Comparison of ENCODE assay signal across 24 mouse cellular contexts in the genomic region with DNA sequence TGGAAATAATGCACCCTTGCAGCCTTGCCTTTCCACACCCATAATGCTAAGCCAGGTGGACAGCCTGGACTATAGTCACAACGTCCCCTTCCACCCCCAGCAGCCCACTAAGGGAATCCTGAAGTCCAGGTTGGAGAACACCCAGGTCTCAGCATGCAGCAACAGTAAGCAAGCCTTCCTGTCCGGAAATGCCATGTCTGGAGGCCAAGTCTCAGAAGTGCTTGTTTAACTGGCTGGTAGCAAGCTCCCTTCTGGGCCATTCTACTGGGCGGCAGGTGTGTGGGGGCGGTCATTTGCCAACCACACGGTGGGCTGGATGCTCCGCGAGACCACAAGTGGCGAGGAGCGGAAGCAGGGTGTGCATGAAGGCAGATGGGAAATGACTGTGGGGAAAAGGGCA.
A peak's percentile ranks its signal among the peaks of the same experiment; 100 is the strongest.
DNase-seq lines count a peak whose midpoint lies in the region; ATAC-seq lines count a peak whose summit lies in the region.
"Had no signal": no experiment of that assay in that cellular context is flagged by ENCODE, and none has a peak within 500 bp of the region (broad histone marks: within the 10 kb centered on the region; RNA-seq: fewer than 3 reads in every experiment).

No protein-coding gene starts in this region.

- ATAC-seq in kidney, embryonic 15.5 days (replicated peaks; ENCODE audit: low FRiP score), result no peak
- no peak for ATAC-seq in forebrain, embryonic 15.5 days (replicated peaks)
- ATAC-seq: CD4-positive, CD25-positive, alpha-beta regulatory T cell, adult 4 months; forebrain, embryonic 16.5 days; intestine, postnatal 0 days had no signal

- no peaks in the 10 kb centered on the region for H3K4me1 ChIP-seq in kidney, embryonic 15.5 days
- no peaks in the 10 kb centered on the region for H3K4me1 ChIP-seq in forebrain, embryonic 15.5 days
- H3K4me1 ChIP-seq: embryonic facial prominence, embryonic 13.5 days; forebrain, embryonic 10.5 days; hindbrain, embryonic 13.5 days; limb, embryonic 12.5 days; liver, embryonic 15.5 days; lung, embryonic 15.5 days; neural tube, embryonic 13.5 days had no signal

- H3K9ac ChIP-seq in kidney, embryonic 15.5 days, result no peak overlapping the region
- H3K9ac ChIP-seq in forebrain, embryonic 15.5 days (replicated peaks), result no peak overlapping the region
- H3K9ac ChIP-seq: embryonic facial prominence, embryonic 13.5 days; hindbrain, embryonic 13.5 days; limb, embryonic 12.5 days; liver, embryonic 15.5 days; lung, embryonic 15.5 days; neural tube, embryonic 13.5 days had no signal

- H3K4me2 ChIP-seq in kidney, embryonic 15.5 days, result no peak overlapping the region
- no peak overlapping the region for H3K4me2 ChIP-seq in forebrain, embryonic 15.5 days (replicated peaks)
- H3K4me2 ChIP-seq: embryonic facial prominence, embryonic 13.5 days; hindbrain, embryonic 13.5 days; limb, embryonic 12.5 days; liver, embryonic 15.5 days; lung, embryonic 15.5 days; midbrain, embryonic 11.5 days; neural tube, embryonic 13.5 days had no signal

- no peak overlapping the region for H3K4me3 ChIP-seq in kidney, embryonic 15.5 days (replicated peaks)
- H3K4me3 ChIP-seq in forebrain, embryonic 15.5 days, result no peak overlapping the region
- H3K4me3 ChIP-seq: embryonic facial prominence, embryonic 13.5 days; forebrain, embryonic 10.5 days; hindbrain, embryonic 13.5 days; limb, embryonic 12.5 days; liver, embryonic 15.5 days; lung, embryonic 15.5 days; neural tube, embryonic 13.5 days had no signal

- H3K27ac ChIP-seq in kidney, embryonic 15.5 days, result no peak overlapping the region
- no peak overlapping the region for H3K27ac ChIP-seq in forebrain, embryonic 15.5 days (replicated peaks)
- H3K27ac ChIP-seq: embryonic facial prominence, embryonic 13.5 days; forebrain, embryonic 10.5 days; hindbrain, embryonic 13.5 days; limb, embryonic 12.5 days; liver, embryonic 15.5 days; lung, embryonic 15.5 days; neural tube, embryonic 13.5 days had no signal

- H3K36me3 ChIP-seq in kidney, embryonic 15.5 days, result no peaks in the 10 kb centered on the region
- no peaks in the 10 kb centered on the region for H3K36me3 ChIP-seq in forebrain, embryonic 15.5 days
- H3K36me3 ChIP-seq: embryonic facial prominence, embryonic 13.5 days; forebrain, embryonic 10.5 days; hindbrain, embryonic 13.5 days; limb, embryonic 12.5 days; liver, embryonic 15.5 days; lung, embryonic 15.5 days; neural tube, embryonic 13.5 days had no signal

- WGBS in kidney, embryonic 15.5 days, result 91% methylated on average over 9 of the region's 9 CpGs
- 86% methylated on average over 9 of the region's 9 CpGs for WGBS in forebrain, embryonic 15.5 days

- H3K9me3 ChIP-seq in kidney, embryonic 15.5 days (replicated peaks), result no peaks in the 10 kb centered on the region
- H3K9me3 ChIP-seq in forebrain, embryonic 15.5 days, result no peaks in the 10 kb centered on the region
- H3K9me3 ChIP-seq: embryonic facial prominence, embryonic 13.5 days; forebrain, embryonic 10.5 days; hindbrain, embryonic 13.5 days; limb, embryonic 12.5 days; liver, embryonic 15.5 days; lung, embryonic 15.5 days; neural tube, embryonic 13.5 days had no signal

- peak; percentile 39 for DNase-seq in left cerebral cortex, postnatal 4 days
- DNase-seq in left cerebral cortex, postnatal 36 days (ENCODE audit: low spot score in 2 of 2), result no peak
- DNase-seq in cerebellum, adult 18-20 months, result peak; percentile 86 to 92
- DNase-seq in cerebellum, postnatal 10 days, result peak; percentile 92
- no peak for DNase-seq in thymus, postnatal 0 days (ENCODE audit: low spot score)
- DNase-seq: adrenal gland, postnatal 36 days; kidney, adult 9 months; kidney, postnatal 14 days; layer of hippocampus, adult 9-11 months; thymus, adult 2 months; thymus, postnatal 4 days had no signal

- intact Hi-C loops in left cerebral cortex, postnatal 4 days (cut with DNase I), result no loop called here
- intact Hi-C loops in left cerebral cortex, postnatal 36 days (cut with DNase I), result no loop called here

- H3K27me3 ChIP-seq in kidney, embryonic 15.5 days, result no peaks in the 10 kb centered on the region
- H3K27me3 ChIP-seq in forebrain, embryonic 15.5 days, result no peaks in the 10 kb centered on the region
- H3K27me3 ChIP-seq: embryonic facial prominence, embryonic 13.5 days; hindbrain, embryonic 13.5 days; limb, embryonic 12.5 days; liver, embryonic 15.5 days; lung, embryonic 15.5 days; neural tube, embryonic 13.5 days had no signal

Comparison
In these comparisons a context has a peak if more than half of its experiments do, and no peak if none do; other contexts are left out.
1. DNase-seq: peak in left cerebral cortex, postnatal 4 days (single experiment), cerebellum, adult 18-20 months (2 of 2) and cerebellum, postnatal 10 days (2 of 2); none in left cerebral cortex, postnatal 36 days (0 of 2) and thymus, postnatal 0 days (single experiment).